Mouse (Mus musculus): ENCODE results near the gene Adcy5. TPM values are rescaled to one million over a fixed set of nuclear protein-coding genes. Genes with fewer than 3 reads are reported as not detected.

The Adcy5 gene
- polyA plus RNA-seq, 1 experiment: 6.8 TPM

DNA sequence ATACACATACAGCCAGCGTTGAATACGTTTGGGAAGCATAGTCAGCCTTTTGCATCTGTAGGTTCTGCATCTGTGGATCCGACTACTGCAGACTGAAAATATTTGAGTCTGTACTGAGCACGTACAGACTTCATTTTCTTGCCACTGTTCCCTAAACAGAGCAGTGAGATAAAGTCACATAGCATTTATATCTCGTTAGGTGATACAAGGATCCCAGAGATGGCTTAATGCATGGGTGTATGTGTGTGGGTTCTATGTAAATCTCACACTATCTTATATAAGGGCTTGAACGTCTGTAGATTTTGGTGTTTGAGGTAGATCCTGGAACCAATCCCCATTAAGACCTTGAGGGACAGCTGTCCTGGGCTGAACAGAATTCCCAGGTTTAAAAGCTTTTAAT is 10.7 kb downstream of the Adcy5 start:
- H3K4me3 ChIP-seq (ENCODE audit: control insufficient read depth, insufficient read depth, low read length): no peak overlapping the region
- TF ChIP-seq CTCF (IDR thresholded peaks at IDR 0.05; ENCODE audit: borderline replicate concordance, control insufficient read depth, extremely low read depth, insufficient read depth, low read length, poor library complexity) (no peak), POLR2A (IDR thresholded peaks at IDR 0.05; ENCODE audit: control insufficient read depth, extremely low read depth, insufficient read depth, low read length, poor library complexity) (no peak)
- no peak overlapping the region for H3K27ac ChIP-seq (ENCODE audit: control insufficient read depth, insufficient read depth, low read length)
- 85% methylated on average over 6 of the region's 6 CpGs for WGBS
- H3K27me3 ChIP-seq (ENCODE audit: control insufficient read depth, insufficient read depth, low read length): no peaks in the 10 kb centered on the region
- H3K36me3 ChIP-seq (ENCODE audit: control insufficient read depth, insufficient read depth, low read length): no peaks in the 10 kb centered on the region
- DNase-seq: no peak
- H3K4me1 ChIP-seq (replicated peaks; ENCODE audit: control insufficient read depth, insufficient read depth, low read length): no peaks in the 10 kb centered on the region

GRCm38 (mm10) chr16:35165788-35166187 is 11.1 kb downstream of the Adcy5 start:
- TF ChIP-seq POLR2A (IDR thresholded peaks at IDR 0.05; ENCODE audit: control insufficient read depth, extremely low read depth, insufficient read depth, low read length, poor library complexity): no peak
- TF ChIP-seq CTCF (IDR thresholded peaks at IDR 0.05; ENCODE audit: borderline replicate concordance, control insufficient read depth, extremely low read depth, insufficient read depth, low read length, poor library complexity): no peak
- Histone ChIP-seq H3K4me3 (ENCODE audit: control insufficient read depth, insufficient read depth, low read length) (no peak overlapping the region), H3K4me1 (replicated peaks; ENCODE audit: control insufficient read depth, insufficient read depth, low read length) (no peaks in the 10 kb centered on the region), H3K36me3 (ENCODE audit: control insufficient read depth, insufficient read depth, low read length) (no peaks in the 10 kb centered on the region), H3K27me3 (ENCODE audit: control insufficient read depth, insufficient read depth, low read length) (no peaks in the 10 kb centered on the region), H3K27ac (ENCODE audit: control insufficient read depth, insufficient read depth, low read length) (no peak overlapping the region)
- DNase-seq: no peak
- WGBS: 85% methylated on average over 3 of the region's 3 CpGs

- TF ChIP-seq POLR2A (IDR thresholded peaks at IDR 0.05; ENCODE audit: control insufficient read depth, extremely low read depth, insufficient read depth, low read length, poor library complexity) (no peak), CTCF (IDR thresholded peaks at IDR 0.05; ENCODE audit: borderline replicate concordance, control insufficient read depth, extremely low read depth, insufficient read depth, low read length, poor library complexity) (no peak)
- H3K27ac ChIP-seq (ENCODE audit: control insufficient read depth, insufficient read depth, low read length): no peak overlapping the region
- no peaks in the 10 kb centered on the region for H3K27me3 ChIP-seq (ENCODE audit: control insufficient read depth, insufficient read depth, low read length)
- no peak overlapping the region for H3K4me3 ChIP-seq (ENCODE audit: control insufficient read depth, insufficient read depth, low read length)
- no peaks in the 10 kb centered on the region for H3K4me1 ChIP-seq (replicated peaks; ENCODE audit: control insufficient read depth, insufficient read depth, low read length)
- 85% methylated on average over 7 of the region's 7 CpGs for WGBS
- DNase-seq: no peak
- H3K36me3 ChIP-seq (ENCODE audit: control insufficient read depth, insufficient read depth, low read length): no peaks in the 10 kb centered on the region
Measured at GRCm38 (mm10) chr16:35169431-35169830, 14.8 kb downstream of the Adcy5 start.

DNA sequence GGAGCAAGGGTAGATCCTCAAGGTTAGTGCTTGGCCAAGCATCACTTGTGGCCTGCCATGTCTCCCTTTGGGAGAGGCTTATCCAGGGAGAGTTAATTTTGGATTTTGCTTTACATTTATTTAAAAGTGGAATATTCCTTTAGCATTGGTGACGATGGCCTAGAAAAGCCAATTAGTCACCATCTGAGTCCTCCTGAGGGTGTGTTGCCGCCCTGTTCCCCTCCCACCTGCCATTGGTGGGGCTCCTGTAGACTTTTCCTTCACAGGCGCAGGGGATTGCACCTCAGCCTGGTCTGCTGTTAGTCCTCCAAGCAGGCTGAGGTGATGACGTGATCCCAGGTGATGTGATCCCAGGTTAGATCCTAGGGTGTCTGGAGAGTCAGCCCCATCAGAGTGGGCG is 17.5 kb downstream of the Adcy5 start:
- H3K4me1 ChIP-seq (replicated peaks; ENCODE audit: control insufficient read depth, insufficient read depth, low read length): no peaks in the 10 kb centered on the region
- DNase-seq: no peak
- no peak overlapping the region for H3K27ac ChIP-seq (ENCODE audit: control insufficient read depth, insufficient read depth, low read length)
- no peaks in the 10 kb centered on the region for H3K36me3 ChIP-seq (ENCODE audit: control insufficient read depth, insufficient read depth, low read length)
- no peak overlapping the region for H3K4me3 ChIP-seq (ENCODE audit: control insufficient read depth, insufficient read depth, low read length)
- TF ChIP-seq CTCF (IDR thresholded peaks at IDR 0.05; ENCODE audit: borderline replicate concordance, control insufficient read depth, extremely low read depth, insufficient read depth, low read length, poor library complexity) (no peak), POLR2A (IDR thresholded peaks at IDR 0.05; ENCODE audit: control insufficient read depth, extremely low read depth, insufficient read depth, low read length, poor library complexity) (no peak)
- H3K27me3 ChIP-seq (ENCODE audit: control insufficient read depth, insufficient read depth, low read length): no peaks in the 10 kb centered on the region
- 92% methylated on average over 5 of the region's 5 CpGs for WGBS

- Histone ChIP-seq H3K36me3 (ENCODE audit: control insufficient read depth, insufficient read depth, low read length) (no peaks in the 10 kb centered on the region), H3K4me3 (ENCODE audit: control insufficient read depth, insufficient read depth, low read length) (no peak overlapping the region), H3K27me3 (ENCODE audit: control insufficient read depth, insufficient read depth, low read length) (no peaks in the 10 kb centered on the region), H3K27ac (ENCODE audit: control insufficient read depth, insufficient read depth, low read length) (no peak overlapping the region), H3K4me1 (replicated peaks; ENCODE audit: control insufficient read depth, insufficient read depth, low read length) (no peaks in the 10 kb centered on the region)
- DNase-seq: no peak
- 87% methylated on average over 3 of the region's 3 CpGs for WGBS
- TF ChIP-seq CTCF (IDR thresholded peaks at IDR 0.05; ENCODE audit: borderline replicate concordance, control insufficient read depth, extremely low read depth, insufficient read depth, low read length, poor library complexity): no peak
- TF ChIP-seq POLR2A (IDR thresholded peaks at IDR 0.05; ENCODE audit: control insufficient read depth, extremely low read depth, insufficient read depth, low read length, poor library complexity): no peak
Measured at GRCm38 (mm10) chr16:35178516-35178915, 23.8 kb downstream of the Adcy5 start.

DNA sequence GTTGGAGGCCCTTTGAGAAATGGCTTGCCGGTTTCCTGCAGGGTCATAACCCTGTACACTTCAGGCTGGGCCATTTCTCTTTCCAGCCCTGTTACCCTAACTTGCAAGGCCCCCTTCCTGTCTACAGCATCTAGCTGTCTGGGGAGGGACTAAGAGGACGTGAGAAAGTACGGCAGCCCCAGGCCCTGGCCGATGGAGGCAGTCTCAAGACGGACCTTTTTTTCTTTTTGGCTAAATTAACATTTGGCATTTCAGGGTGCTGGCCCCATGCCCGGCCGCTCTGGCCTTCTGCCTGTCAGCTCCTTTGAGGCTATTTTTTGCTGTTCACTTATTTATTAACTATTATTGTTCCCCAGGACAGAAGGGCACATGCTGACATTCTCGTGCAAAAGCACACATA is 24.4 kb downstream of the Adcy5 start:
- DNase-seq: no peak
- Histone ChIP-seq H3K27me3 (ENCODE audit: control insufficient read depth, insufficient read depth, low read length) (no peaks in the 10 kb centered on the region), H3K4me3 (ENCODE audit: control insufficient read depth, insufficient read depth, low read length) (no peak overlapping the region), H3K4me1 (replicated peaks; ENCODE audit: control insufficient read depth, insufficient read depth, low read length) (no peaks in the 10 kb centered on the region), H3K27ac (ENCODE audit: control insufficient read depth, insufficient read depth, low read length) (no peak overlapping the region), H3K36me3 (ENCODE audit: control insufficient read depth, insufficient read depth, low read length) (no peaks in the 10 kb centered on the region)
- no peak for TF ChIP-seq CTCF (IDR thresholded peaks at IDR 0.05; ENCODE audit: borderline replicate concordance, control insufficient read depth, extremely low read depth, insufficient read depth, low read length, poor library complexity)
- no peak for TF ChIP-seq POLR2A (IDR thresholded peaks at IDR 0.05; ENCODE audit: control insufficient read depth, extremely low read depth, insufficient read depth, low read length, poor library complexity)
- 74% methylated on average over 8 of the region's 8 CpGs for WGBS

DNA sequence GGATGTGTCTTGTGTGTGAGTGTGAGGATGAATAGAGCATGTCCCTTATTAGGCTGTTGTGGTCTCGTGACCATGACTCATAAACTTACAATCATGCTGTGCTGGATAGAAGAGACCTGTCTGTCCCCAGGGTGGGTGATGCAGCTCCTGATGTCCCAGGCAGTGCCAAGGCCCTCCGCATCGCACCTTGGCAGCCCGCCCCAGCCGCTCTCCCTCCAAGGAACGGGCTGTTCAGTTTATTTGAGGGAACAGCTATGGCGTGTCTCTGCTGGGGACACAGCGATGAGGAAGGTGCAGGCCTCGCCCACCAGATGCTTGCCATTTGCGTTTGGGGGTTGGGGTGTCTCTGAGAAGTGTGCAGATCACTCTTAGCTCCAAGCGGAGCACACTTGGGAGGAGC is 28.5 kb downstream of the Adcy5 start:
- Histone ChIP-seq H3K4me3 (ENCODE audit: control insufficient read depth, insufficient read depth, low read length) (no peak overlapping the region), H3K4me1 (replicated peaks; ENCODE audit: control insufficient read depth, insufficient read depth, low read length) (no peaks in the 10 kb centered on the region), H3K36me3 (ENCODE audit: control insufficient read depth, insufficient read depth, low read length) (no peaks in the 10 kb centered on the region), H3K27ac (ENCODE audit: control insufficient read depth, insufficient read depth, low read length) (no peak overlapping the region), H3K27me3 (ENCODE audit: control insufficient read depth, insufficient read depth, low read length) (no peaks in the 10 kb centered on the region)
- DNase-seq: no peak
- WGBS: 90% methylated on average over 11 of the region's 11 CpGs
- TF ChIP-seq CTCF (IDR thresholded peaks at IDR 0.05; ENCODE audit: borderline replicate concordance, control insufficient read depth, extremely low read depth, insufficient read depth, low read length, poor library complexity): no peak
- TF ChIP-seq POLR2A (IDR thresholded peaks at IDR 0.05; ENCODE audit: control insufficient read depth, extremely low read depth, insufficient read depth, low read length, poor library complexity): no peak

Data from thymus, adult 2 months (tissue).